Mouse (Mus musculus): ENCODE measurements around the gene Plce1. TPM values are rescaled to one million over a fixed set of nuclear protein-coding genes. Genes with fewer than 3 reads are reported as not detected.

Gene Plce1
- 2.3 and 2.5 TPM in 2 replicates for polyA plus RNA-seq (2012; rRNA removed)

- TF ChIP-seq CTCF (conservative IDR thresholded peaks at IDR 0.05; ENCODE audit: insufficient read depth, insufficient read length, low read depth, low read length): no peak
- TF ChIP-seq POLR2A (IDR thresholded peaks at IDR 0.05; ENCODE audit: low read depth, low read length): no peak
- WGBS: 3% methylated on average over 90 of the region's 90 CpGs
- Histone ChIP-seq H3K4me1 (ENCODE audit: control insufficient read depth, insufficient read depth, low read length) (peaks cover 3% of the 10 kb centered on the region; the same call in 1 of the 2 replicates), H3K36me3 (ENCODE audit: control insufficient read depth, insufficient read depth, low read length) (no peaks in the 10 kb centered on the region), H3K4me3 (ENCODE audit: insufficient read depth, low read depth, low read length) (peak within 1 kb of the TSS; percentile 62), H3K27ac (ENCODE audit: insufficient read depth, low read depth, low read length) (no peak within 1 kb of the TSS), H3K27me3 (replicated peaks; ENCODE audit: control insufficient read depth, insufficient read depth, low read length) (no peaks in the 10 kb centered on the region)
- DNase-seq: peak; percentile 33
Observed at GRCm38 (mm10) chr19:38480731-38481621, at the start of gene Plce1. Gene Plce1 (plus strand): TSS chr19:38481109.

- no peak overlapping the region for H3K4me3 ChIP-seq (ENCODE audit: insufficient read depth, low read depth, low read length)
- DNase-seq: no peak
- H3K27me3 ChIP-seq (replicated peaks; ENCODE audit: control insufficient read depth, insufficient read depth, low read length): no peaks in the 10 kb centered on the region; the same call in 1 of the 2 replicates
- WGBS: 82% methylated on average over 7 of the region's 7 CpGs
- H3K27ac ChIP-seq (ENCODE audit: insufficient read depth, low read depth, low read length): no peak overlapping the region
- no peaks in the 10 kb centered on the region for H3K4me1 ChIP-seq (ENCODE audit: control insufficient read depth, insufficient read depth, low read length)
- no peaks in the 10 kb centered on the region for H3K36me3 ChIP-seq (ENCODE audit: control insufficient read depth, insufficient read depth, low read length)
- no peak for TF ChIP-seq CTCF (conservative IDR thresholded peaks at IDR 0.05; ENCODE audit: insufficient read depth, insufficient read length, low read depth, low read length)
- no peak for TF ChIP-seq POLR2A (IDR thresholded peaks at IDR 0.05; ENCODE audit: low read depth, low read length)
Observed at GRCm38 (mm10) chr19:38431326-38431725, 49.6 kb upstream of the Plce1 start.

GRCm38 (mm10) chr19:38432021-38432420 is 48.9 kb upstream of the Plce1 start:
- TF ChIP-seq CTCF (conservative IDR thresholded peaks at IDR 0.05; ENCODE audit: insufficient read depth, insufficient read length, low read depth, low read length): no peak
- no peak for TF ChIP-seq POLR2A (IDR thresholded peaks at IDR 0.05; ENCODE audit: low read depth, low read length)
- no peaks in the 10 kb centered on the region; the same call in 1 of the 2 replicates for H3K27me3 ChIP-seq (replicated peaks; ENCODE audit: control insufficient read depth, insufficient read depth, low read length)
- WGBS: 82% methylated on average over 3 of the region's 3 CpGs

GRCm38 (mm10) chr19:38433381-38433780 is 47.5 kb upstream of the Plce1 start:
- no peaks in the 10 kb centered on the region; the same call in 1 of the 2 replicates for H3K27me3 ChIP-seq (replicated peaks; ENCODE audit: control insufficient read depth, insufficient read depth, low read length)
- DNase-seq: peak; percentile 4
- no peaks in the 10 kb centered on the region for H3K4me1 ChIP-seq (ENCODE audit: control insufficient read depth, insufficient read depth, low read length)
- H3K27ac ChIP-seq (ENCODE audit: insufficient read depth, low read depth, low read length): no peak overlapping the region
- no peak overlapping the region for H3K4me3 ChIP-seq (ENCODE audit: insufficient read depth, low read depth, low read length)
- TF ChIP-seq POLR2A (IDR thresholded peaks at IDR 0.05; ENCODE audit: low read depth, low read length): no peak
- TF ChIP-seq CTCF (conservative IDR thresholded peaks at IDR 0.05; ENCODE audit: insufficient read depth, insufficient read length, low read depth, low read length): no peak
- no peaks in the 10 kb centered on the region for H3K36me3 ChIP-seq (ENCODE audit: control insufficient read depth, insufficient read depth, low read length)
- 55% methylated on average over 2 of the region's 2 CpGs for WGBS

More at GRCm38 (mm10) chr19:38432021-38432420, 48.9 kb upstream of the Plce1 start:
- Histone ChIP-seq H3K4me1 (ENCODE audit: control insufficient read depth, insufficient read depth, low read length) (no peaks in the 10 kb centered on the region), H3K27ac (ENCODE audit: insufficient read depth, low read depth, low read length) (no peak overlapping the region), H3K36me3 (ENCODE audit: control insufficient read depth, insufficient read depth, low read length) (no peaks in the 10 kb centered on the region), H3K4me3 (ENCODE audit: insufficient read depth, low read depth, low read length) (no peak overlapping the region)
- DNase-seq: no peak

GRCm38 (mm10) chr19:38435221-38435620 is 45.7 kb upstream of the Plce1 start:
- Histone ChIP-seq H3K36me3 (ENCODE audit: control insufficient read depth, insufficient read depth, low read length) (no peaks in the 10 kb centered on the region), H3K27me3 (replicated peaks; ENCODE audit: control insufficient read depth, insufficient read depth, low read length) (no peaks in the 10 kb centered on the region; the same call in 1 of the 2 replicates), H3K4me3 (ENCODE audit: insufficient read depth, low read depth, low read length) (no peak overlapping the region), H3K27ac (ENCODE audit: insufficient read depth, low read depth, low read length) (no peak overlapping the region), H3K4me1 (ENCODE audit: control insufficient read depth, insufficient read depth, low read length) (no peaks in the 10 kb centered on the region)
- no peak for DNase-seq
- no peak for TF ChIP-seq POLR2A (IDR thresholded peaks at IDR 0.05; ENCODE audit: low read depth, low read length)
- TF ChIP-seq CTCF (conservative IDR thresholded peaks at IDR 0.05; ENCODE audit: insufficient read depth, insufficient read length, low read depth, low read length): no peak
- WGBS: 94% methylated on average over 15 of the region's 15 CpGs

GRCm38 (mm10) chr19:38441860-38442259 is 39.0 kb upstream of the Plce1 start:
- 59% methylated on average over 8 of the region's 8 CpGs for WGBS
- no peak for DNase-seq
- no peak for TF ChIP-seq CTCF (conservative IDR thresholded peaks at IDR 0.05; ENCODE audit: insufficient read depth, insufficient read length, low read depth, low read length)
- TF ChIP-seq POLR2A (IDR thresholded peaks at IDR 0.05; ENCODE audit: low read depth, low read length): no peak
- H3K27ac ChIP-seq (ENCODE audit: insufficient read depth, low read depth, low read length): no peak overlapping the region
- H3K36me3 ChIP-seq (ENCODE audit: control insufficient read depth, insufficient read depth, low read length): no peaks in the 10 kb centered on the region
- no peaks in the 10 kb centered on the region for H3K4me1 ChIP-seq (ENCODE audit: control insufficient read depth, insufficient read depth, low read length)
- no peaks in the 10 kb centered on the region for H3K27me3 ChIP-seq (replicated peaks; ENCODE audit: control insufficient read depth, insufficient read depth, low read length)
- no peak overlapping the region for H3K4me3 ChIP-seq (ENCODE audit: insufficient read depth, low read depth, low read length)

GRCm38 (mm10) chr19:38445758-38446157 is 35.2 kb upstream of the Plce1 start:
- Histone ChIP-seq H3K4me3 (ENCODE audit: insufficient read depth, low read depth, low read length) (no peak overlapping the region), H3K4me1 (ENCODE audit: control insufficient read depth, insufficient read depth, low read length) (no peaks in the 10 kb centered on the region), H3K27me3 (replicated peaks; ENCODE audit: control insufficient read depth, insufficient read depth, low read length) (no peaks in the 10 kb centered on the region), H3K27ac (ENCODE audit: insufficient read depth, low read depth, low read length) (no peak overlapping the region), H3K36me3 (ENCODE audit: control insufficient read depth, insufficient read depth, low read length) (no peaks in the 10 kb centered on the region)
- no peak for DNase-seq
- 51% methylated on average over 5 of the region's 5 CpGs for WGBS
- TF ChIP-seq CTCF (conservative IDR thresholded peaks at IDR 0.05; ENCODE audit: insufficient read depth, insufficient read length, low read depth, low read length): no peak

Measured in kidney, adult 2 months (tissue).